Mouse (Mus musculus): ENCODE measurements at regions not wholly inside any gene's neighbourhood (a gene's known extent, or its start where the extent isn't known, plus 50 kb on each side); places are given as distances from the start of the nearest gene placed in this dataset.

DNA sequence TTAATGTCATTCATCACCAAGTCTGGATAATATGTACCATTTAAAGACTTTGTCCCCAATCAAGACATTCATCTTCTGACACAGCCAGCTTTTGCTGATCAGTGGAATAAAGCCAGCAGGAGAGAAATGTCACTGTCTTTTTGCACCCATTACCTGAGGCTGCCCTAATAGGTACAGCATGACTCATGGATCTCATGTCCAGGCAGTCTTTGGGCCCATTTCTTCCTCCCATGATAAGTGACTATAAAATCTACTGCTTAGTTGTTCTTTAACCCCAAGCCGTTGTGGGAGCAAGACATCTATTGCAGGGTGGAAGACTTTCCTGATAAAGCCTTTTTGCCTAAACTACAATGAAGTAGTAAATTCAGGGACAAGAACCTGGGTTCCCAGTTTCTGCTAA is 116.9 kb downstream of the Olfr721-ps1 start:
- TF ChIP-seq CTCF (IDR thresholded peaks at IDR 0.05; ENCODE audit: low read depth, low read length) (no peak), POLR2A (IDR thresholded peaks at IDR 0.05; ENCODE audit: insufficient read depth, low read length) (no peak), EP300 (IDR thresholded peaks at IDR 0.05; ENCODE audit: insufficient read depth, low read depth, low read length) (no peak)

Measured in ES-Bruce4 (cell line).